Mouse (Mus musculus): ENCODE results near the gene Wdsub1. TPM values are rescaled to one million over a fixed set of nuclear protein-coding genes. Genes with fewer than 3 reads are reported as not detected.
"Not testable (repeated sequence)": the region's sequence is repeated elsewhere in the genome, so short reads cannot be mapped to it uniquely, and the experiment has no call there.

Gene Wdsub1
- 10 to 100 TPM; 13.4 to 13.6 TPM for total RNA-seq (2021)
- long read RNA-seq, experiment 1, partial matches to known transcripts, result 3 of 13 reads
- long read RNA-seq, experiment 1, other reads (novel, unspliced or antisense), result 10 of 13 reads
- long read RNA-seq, experiment 2, partial matches to known transcripts, result 6 of 15 reads
- long read RNA-seq, experiment 2, other reads (novel, unspliced or antisense), result 9 of 15 reads

- intact Hi-C loops (cut with DNase I), result loop anchor here (2.0 kb wide), 1 partner anchor 49 kb away; no protein-coding TSS in a partner anchor
- DNase-seq, result peak; percentile 88 to 91
Observed at GRCm38 (mm10) chr2:59881831-59882741, at the start of gene Wdsub1. Gene Wdsub1 (minus strand): TSS chr2:59882591.

- DNase-seq, result no peak
- intact Hi-C loops (cut with DNase I), result no loop called here
Observed at GRCm38 (mm10) chr2:59913610-59914009, 31.2 kb upstream of the Wdsub1 start.

- no peak for DNase-seq
- intact Hi-C loops (cut with DNase I), result no loop called here
Observed at GRCm38 (mm10) chr2:59908048-59908447, 25.7 kb upstream of the Wdsub1 start.

GRCm38 (mm10) chr2:59904007-59904406 is 21.6 kb upstream of the Wdsub1 start:
- intact Hi-C loops (cut with DNase I), result no loop called here
- DNase-seq, result no peak

GRCm38 (mm10) chr2:59898666-59899065 is 16.3 kb upstream of the Wdsub1 start:
- intact Hi-C loops (cut with DNase I), result no loop called here
- DNase-seq, result no peak

GRCm38 (mm10) chr2:59898105-59898504 is 15.7 kb upstream of the Wdsub1 start:
- intact Hi-C loops (cut with DNase I), result no loop called here
- no peak for DNase-seq

- intact Hi-C loops (cut with DNase I), result no loop called here
- no peak for DNase-seq
Observed at GRCm38 (mm10) chr2:59896837-59897236, 14.4 kb upstream of the Wdsub1 start.

GRCm38 (mm10) chr2:59896400-59896799 is 14.0 kb upstream of the Wdsub1 start:
- DNase-seq, result peak in 1 of 2 experiments; percentile 9
- intact Hi-C loops (cut with DNase I), result no loop called here

- intact Hi-C loops (cut with DNase I), result no loop called here
- DNase-seq, result no peak
Observed at GRCm38 (mm10) chr2:59889699-59890098, 7.3 kb upstream of the Wdsub1 start.

- no peak for DNase-seq
- intact Hi-C loops (cut with DNase I), result no loop called here
Observed at GRCm38 (mm10) chr2:59882742-59883281, 421 bp upstream of the Wdsub1 start.

GRCm38 (mm10) chr2:59881404-59881803 is 987 bp downstream of the Wdsub1 start:
- intact Hi-C loops (cut with DNase I), result loop anchor here (2.0 kb wide), 1 partner anchor 49 kb away; no protein-coding TSS in a partner anchor
- DNase-seq, result no peak

- intact Hi-C loops (cut with DNase I), result no loop called here
- no peak for DNase-seq
Observed at GRCm38 (mm10) chr2:59878221-59878620, 4.2 kb downstream of the Wdsub1 start.

- no peak for DNase-seq
- intact Hi-C loops (cut with DNase I), result no loop called here
Observed at GRCm38 (mm10) chr2:59877335-59877734, 5.1 kb downstream of the Wdsub1 start.

- intact Hi-C loops (cut with DNase I), result no loop called here
- DNase-seq, result no peak
Observed at GRCm38 (mm10) chr2:59876482-59876881, 5.9 kb downstream of the Wdsub1 start.

GRCm38 (mm10) chr2:59870526-59870925 is 11.9 kb downstream of the Wdsub1 start:
- intact Hi-C loops (cut with DNase I), result no loop called here
- DNase-seq, result no peak

- intact Hi-C loops (cut with DNase I), result no loop called here
- no peak for DNase-seq
Observed at GRCm38 (mm10) chr2:59862618-59863017, 19.8 kb downstream of the Wdsub1 start.

- intact Hi-C loops (cut with DNase I), result no loop called here
- DNase-seq, result no peak
Observed at GRCm38 (mm10) chr2:59854363-59854762, 28.0 kb downstream of the Wdsub1 start.

GRCm38 (mm10) chr2:59853543-59853942 is 28.8 kb downstream of the Wdsub1 start:
- intact Hi-C loops (cut with DNase I), result no loop called here
- DNase-seq, result no peak

- no peak for DNase-seq
- intact Hi-C loops (cut with DNase I), result no loop called here
Observed at GRCm38 (mm10) chr2:59852916-59853315, 29.5 kb downstream of the Wdsub1 start.

GRCm38 (mm10) chr2:59851885-59852284 is 30.5 kb downstream of the Wdsub1 start:
- intact Hi-C loops (cut with DNase I), result not testable (repeated sequence)

GRCm38 (mm10) chr2:59843848-59844247 is 38.5 kb downstream of the Wdsub1 start:
- no peak for DNase-seq
- intact Hi-C loops (cut with DNase I), result no loop called here

More at GRCm38 (mm10) chr2:59851885-59852284, 30.5 kb downstream of the Wdsub1 start:
- not testable (repeated sequence) for DNase-seq

Measured in gastrocnemius, postnatal 36 days (tissue).